Comparison of ENCODE assay signal across 10 mouse cellular contexts in the genomic region with DNA sequence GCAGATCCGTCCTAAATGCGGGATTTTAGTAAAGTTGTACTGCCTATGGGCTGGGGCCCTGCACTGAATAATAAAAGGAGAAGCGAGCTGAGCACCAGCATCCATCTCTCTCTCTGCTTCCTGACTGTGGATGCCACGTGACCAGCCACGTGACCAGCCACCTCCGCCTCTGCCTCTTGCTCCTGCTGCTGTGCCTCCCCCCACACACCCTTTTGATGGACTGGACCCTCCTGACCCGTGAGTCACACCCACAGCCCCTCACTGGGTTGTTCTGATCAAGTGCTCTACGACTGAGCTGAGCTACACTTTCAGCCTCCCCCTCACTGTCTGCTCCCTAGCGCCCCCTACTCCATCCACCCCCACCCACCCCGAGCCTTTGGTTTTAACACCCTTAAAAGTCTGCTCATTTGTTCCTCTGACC. TPM values are rescaled to one million over a fixed set of nuclear protein-coding genes. Genes with fewer than 3 reads are reported as not detected.
A peak's percentile ranks its signal among the peaks of the same experiment; 100 is the strongest.
DNase-seq lines count a peak whose midpoint lies in the region; ATAC-seq lines count a peak whose summit lies in the region.
"Had no signal": no experiment of that assay in that cellular context is flagged by ENCODE, and none has a peak within 500 bp of the region (broad histone marks: within the 10 kb centered on the region; RNA-seq: fewer than 3 reads in every experiment).

No protein-coding gene starts in this region.

- DNase-seq in lung, postnatal 36 days, result peak; percentile 7
- DNase-seq in lung, postnatal 10 days, result no peak
- peak; percentile 50 for DNase-seq in naive thymus-derived CD4-positive, alpha-beta T cell, adult 2 months (ENCODE audit: low read depth)
- no peak for DNase-seq in adrenal gland, postnatal 4 days (ENCODE audit: low spot score in 2 of 2)
- no peak for DNase-seq in retina, postnatal 1 day
- DNase-seq in cerebellum, adult 18-20 months, result no peak
- DNase-seq in right cerebral cortex, adult 18-20 months, result no peak

- ATAC-seq in granulocyte monocyte progenitor cell, adult 5-6 weeks (replicated peaks; ENCODE audit: poor library complexity, severe bottlenecking), result peak; percentile 46

RNA-seq across cellular contexts. Expression of gene Hip1, which starts 7.1 kb away (rescaled TPM):
- total RNA-seq in granulocyte monocyte progenitor cell, adult 5-6 weeks (2014; fragmentation: Nextera tagmentation), result 21.2 and 21.4 TPM in 2 replicates
- total RNA-seq in granulocyte monocyte progenitor cell, adult 5-6 weeks (2017), result 8.7 and 11.4 TPM in 2 replicates
- total RNA-seq in adrenal gland, postnatal 4 days (2021), result 10 to 100 TPM; 44.4 TPM

RNA-seq across cellular contexts. Expression of gene Ccl26, which starts 25.6 kb away (rescaled TPM):
- total RNA-seq in granulocyte monocyte progenitor cell, adult 5-6 weeks (2014; fragmentation: Nextera tagmentation), result not detected in 2 replicates
- total RNA-seq in granulocyte monocyte progenitor cell, adult 5-6 weeks (2017), result not detected in 2 replicates
- total RNA-seq in adrenal gland, postnatal 4 days (2021), result not detected
- total RNA-seq: heart, postnatal 10 days; left cerebral cortex, postnatal 10 days had no signal

RNA-seq across cellular contexts. Expression of gene Ccl24, which starts 35.0 kb away (rescaled TPM):
- 2.3 and 3.9 TPM in 2 replicates for total RNA-seq in granulocyte monocyte progenitor cell, adult 5-6 weeks (2014; fragmentation: Nextera tagmentation)
- total RNA-seq in granulocyte monocyte progenitor cell, adult 5-6 weeks (2017), result 1.4 TPM in 1 of 2 replicates, not detected in the other
- 1 to 10 TPM; 2.4 to 3.0 TPM for total RNA-seq in adrenal gland, postnatal 4 days (2021)

Comparison
In these comparisons a context has a peak if more than half of its experiments do, and no peak if none do; other contexts are left out.
1. DNase-seq: peak in lung, postnatal 36 days (single experiment) and naive thymus-derived CD4-positive, alpha-beta T cell, adult 2 months (single experiment); none in lung, postnatal 10 days (single experiment), adrenal gland, postnatal 4 days (0 of 2), retina, postnatal 1 day (single experiment), cerebellum, adult 18-20 months (0 of 2) and right cerebral cortex, adult 18-20 months (single experiment).